Mouse (Mus musculus) lung, postnatal 0 days (tissue): Measurements from ENCODE around the gene Sco1.

Experiments used
- CTCF ChIP-seq: IDR thresholded peaks from 2 replicates; pipeline ENCODE4 v1.5.1; 2016; ENCODE audit warnings: antibody characterized with exemption, mild to moderate bottlenecking
- EP300 ChIP-seq: IDR thresholded peaks from 2 replicates; pipeline ENCODE4 v1.6.1; 2016; ENCODE audit warnings: antibody characterized with exemption, mild to moderate bottlenecking, control low read depth

- TF ChIP-seq CTCF (no peak), EP300 (no peak)
Observed at GRCm38 (mm10) chr11:67078000-67078399, 25.5 kb downstream of the Sco1 start, which contains the start of gene Myh3.
